Mouse (Mus musculus): ENCODE data around the gene Aurkaip1. TPM values are rescaled to one million over a fixed set of nuclear protein-coding genes. Genes with fewer than 3 reads are reported as not detected.

Aurkaip1 gene
- polyA plus RNA-seq, 1 experiment from 2014 or later: 135 TPM

GRCm38 (mm10) chr4:155790650-155791161, 40.4 kb upstream of the Aurkaip1 start:
- no peak for ATAC-seq
- H3K4me2 ChIP-seq (ENCODE audit: low read length): no peak overlapping the region
- WGBS: 80% methylated on average over 3 of the region's 3 CpGs
- H3K27me3 ChIP-seq (replicated peaks; ENCODE audit: control insufficient read depth, insufficient read depth, low read length): no peaks in the 10 kb centered on the region
- H3K4me1 ChIP-seq (ENCODE audit: control insufficient read depth, insufficient read depth, low read length): no peaks in the 10 kb centered on the region
- no peak overlapping the region for H3K9ac ChIP-seq (ENCODE audit: low read length)
- H3K9me3 ChIP-seq (replicated peaks; ENCODE audit: control insufficient read depth, low read length): no peaks in the 10 kb centered on the region
- H3K4me3 ChIP-seq (ENCODE audit: low read depth, low read length): no peak overlapping the region
- no peaks in the 10 kb centered on the region for H3K36me3 ChIP-seq (ENCODE audit: control insufficient read depth, insufficient read depth, low read length)
- no peak overlapping the region for H3K27ac ChIP-seq (ENCODE audit: low read depth, low read length)
- no peak for DNase-seq (ENCODE audit: low spot score)

- 76% methylated on average over 24 of the region's 24 CpGs for WGBS
- no peaks in the 10 kb centered on the region for H3K27me3 ChIP-seq (replicated peaks; ENCODE audit: control insufficient read depth, insufficient read depth, low read length)
- no peak for DNase-seq (ENCODE audit: low spot score)
- H3K9me3 ChIP-seq (replicated peaks; ENCODE audit: control insufficient read depth, low read length): no peaks in the 10 kb centered on the region
- H3K4me2 ChIP-seq (ENCODE audit: low read length): no peak overlapping the region
- no peak overlapping the region for H3K9ac ChIP-seq (ENCODE audit: low read length)
- no peaks in the 10 kb centered on the region for H3K36me3 ChIP-seq (ENCODE audit: control insufficient read depth, insufficient read depth, low read length)
- H3K27ac ChIP-seq (ENCODE audit: low read depth, low read length): no peak overlapping the region
- no peaks in the 10 kb centered on the region for H3K4me1 ChIP-seq (ENCODE audit: control insufficient read depth, insufficient read depth, low read length)
- ATAC-seq: no peak
- H3K4me3 ChIP-seq (ENCODE audit: low read depth, low read length): no peak overlapping the region
Measured at GRCm38 (mm10) chr4:155791240-155791933, 39.7 kb upstream of the Aurkaip1 start.

- H3K36me3 ChIP-seq (ENCODE audit: control insufficient read depth, insufficient read depth, low read length): no peaks in the 10 kb centered on the region
- no peak overlapping the region for H3K27ac ChIP-seq (ENCODE audit: low read depth, low read length)
- H3K9me3 ChIP-seq (replicated peaks; ENCODE audit: control insufficient read depth, low read length): no peaks in the 10 kb centered on the region
- H3K27me3 ChIP-seq (replicated peaks; ENCODE audit: control insufficient read depth, insufficient read depth, low read length): no peaks in the 10 kb centered on the region
- 86% methylated on average over 2 of the region's 2 CpGs for WGBS
- no peak overlapping the region for H3K4me3 ChIP-seq (ENCODE audit: low read depth, low read length)
- DNase-seq (ENCODE audit: low spot score) (no peak), ATAC-seq (no peak)
- H3K4me2 ChIP-seq (ENCODE audit: low read length): no peak overlapping the region
- no peaks in the 10 kb centered on the region for H3K4me1 ChIP-seq (ENCODE audit: control insufficient read depth, insufficient read depth, low read length)
- H3K9ac ChIP-seq (ENCODE audit: low read length): no peak overlapping the region
Measured at GRCm38 (mm10) chr4:155793730-155794129, 37.3 kb upstream of the Aurkaip1 start.

GRCm38 (mm10) chr4:155802075-155802474, 29.0 kb upstream of the Aurkaip1 start:
- Histone ChIP-seq H3K27me3 (replicated peaks; ENCODE audit: control insufficient read depth, insufficient read depth, low read length) (no peaks in the 10 kb centered on the region), H3K4me2 (ENCODE audit: low read length) (no peak overlapping the region), H3K27ac (ENCODE audit: low read depth, low read length) (no peak overlapping the region), H3K4me3 (ENCODE audit: low read depth, low read length) (no peak overlapping the region), H3K9ac (ENCODE audit: low read length) (no peak overlapping the region), H3K4me1 (ENCODE audit: control insufficient read depth, insufficient read depth, low read length) (peaks cover 11% of the 10 kb centered on the region), H3K9me3 (replicated peaks; ENCODE audit: control insufficient read depth, low read length) (no peaks in the 10 kb centered on the region), H3K36me3 (ENCODE audit: control insufficient read depth, insufficient read depth, low read length) (peaks cover 14% of the 10 kb centered on the region)
- 100% methylated on average over 1 of the region's 1 CpGs for whole genome bisulfite sequencing
- no peak for ATAC-seq
- DNase-seq (ENCODE audit: low spot score): no peak

GRCm38 (mm10) chr4:155802741-155803339, 28.2 kb upstream of the Aurkaip1 start, which contains the start of gene Mrpl20:
TSS of gene Mrpl20 (plus strand) at chr4:155802878.
- H3K4me1 ChIP-seq (ENCODE audit: control insufficient read depth, insufficient read depth, low read length): peaks cover 11% of the 10 kb centered on the region
- H3K27ac ChIP-seq (ENCODE audit: low read depth, low read length): peak within 1 kb of the TSS; percentile 57
- H3K4me3 ChIP-seq (ENCODE audit: low read depth, low read length): peak within 1 kb of the TSS; percentile 83
- peak; percentile 1; the same call in 1 of the 2 replicates for ATAC-seq
- H3K9me3 ChIP-seq (replicated peaks; ENCODE audit: control insufficient read depth, low read length): no peaks in the 10 kb centered on the region
- DNase-seq (ENCODE audit: low spot score): peak; percentile 32
- H3K4me2 ChIP-seq (ENCODE audit: low read length): peak within 1 kb of the TSS; percentile 83
- peak within 1 kb of the TSS; percentile 86 for H3K9ac ChIP-seq (ENCODE audit: low read length)
- 7% methylated on average over 12 of the region's 12 CpGs for WGBS
- H3K36me3 ChIP-seq (ENCODE audit: control insufficient read depth, insufficient read depth, low read length): peaks cover 22% of the 10 kb centered on the region
- H3K27me3 ChIP-seq (replicated peaks; ENCODE audit: control insufficient read depth, insufficient read depth, low read length): no peaks in the 10 kb centered on the region

GRCm38 (mm10) chr4:155803340-155804041, 27.6 kb upstream of the Aurkaip1 start:
- Histone ChIP-seq H3K27ac (ENCODE audit: low read depth, low read length) (peak overlapping the region; percentile 57), H3K4me1 (ENCODE audit: control insufficient read depth, insufficient read depth, low read length) (peaks cover 11% of the 10 kb centered on the region), H3K4me2 (ENCODE audit: low read length) (peak overlapping the region; percentile 83), H3K9ac (ENCODE audit: low read length) (peak overlapping the region; percentile 86), H3K27me3 (replicated peaks; ENCODE audit: control insufficient read depth, insufficient read depth, low read length) (no peaks in the 10 kb centered on the region), H3K4me3 (ENCODE audit: low read depth, low read length) (peak overlapping the region; percentile 83), H3K9me3 (replicated peaks; ENCODE audit: control insufficient read depth, low read length) (no peaks in the 10 kb centered on the region), H3K36me3 (ENCODE audit: control insufficient read depth, insufficient read depth, low read length) (peaks cover 29% of the 10 kb centered on the region)
- under 1% methylated on average over 57 of the region's 58 CpGs for WGBS
- DNase-seq (ENCODE audit: low spot score): peak; percentile 96
- peak; percentile 98 for ATAC-seq

- WGBS: 88% methylated on average over 3 of the region's 3 CpGs
- ATAC-seq (no peak), DNase-seq (ENCODE audit: low spot score) (no peak)
- H3K4me1 ChIP-seq (ENCODE audit: control insufficient read depth, insufficient read depth, low read length): peaks cover 13% of the 10 kb centered on the region
- peaks cover 54% of the 10 kb centered on the region for H3K36me3 ChIP-seq (ENCODE audit: control insufficient read depth, insufficient read depth, low read length)
- H3K9me3 ChIP-seq (replicated peaks; ENCODE audit: control insufficient read depth, low read length): no peaks in the 10 kb centered on the region
- no peak overlapping the region for H3K4me3 ChIP-seq (ENCODE audit: low read depth, low read length)
- no peak overlapping the region for H3K27ac ChIP-seq (ENCODE audit: low read depth, low read length)
- no peaks in the 10 kb centered on the region for H3K27me3 ChIP-seq (replicated peaks; ENCODE audit: control insufficient read depth, insufficient read depth, low read length)
- no peak overlapping the region for H3K9ac ChIP-seq (ENCODE audit: low read length)
- H3K4me2 ChIP-seq (ENCODE audit: low read length): no peak overlapping the region
Measured at GRCm38 (mm10) chr4:155807841-155808240, 23.2 kb upstream of the Aurkaip1 start.

- DNase-seq (ENCODE audit: low spot score) (peak; percentile 98), ATAC-seq (peak; percentile 99)
- Histone ChIP-seq H3K27me3 (replicated peaks; ENCODE audit: control insufficient read depth, insufficient read depth, low read length) (no peaks in the 10 kb centered on the region), H3K27ac (ENCODE audit: low read depth, low read length) (peak within 1 kb of the TSS; percentile 86), H3K9me3 (replicated peaks; ENCODE audit: control insufficient read depth, low read length) (no peaks in the 10 kb centered on the region), H3K4me2 (ENCODE audit: low read length) (peak within 1 kb of the TSS; percentile 93), H3K9ac (ENCODE audit: low read length) (peak within 1 kb of the TSS; percentile 100), H3K4me3 (ENCODE audit: low read depth, low read length) (peak within 1 kb of the TSS; percentile 100), H3K36me3 (ENCODE audit: control insufficient read depth, insufficient read depth, low read length) (peaks cover 77% of the 10 kb centered on the region), H3K4me1 (ENCODE audit: control insufficient read depth, insufficient read depth, low read length) (peaks cover 16% of the 10 kb centered on the region)
- 1% methylated on average over 59 of the region's 60 CpGs for WGBS
Measured at GRCm38 (mm10) chr4:155811929-155812664, 19.0 kb upstream of the Aurkaip1 start, which contains the start of gene Ccnl2. TSS of gene Ccnl2 (plus strand) at chr4:155812489.

Measured in forebrain, embryonic 14.5 days (tissue).